Mouse (Mus musculus) ES-Bruce4 (cell line): ENCODE measurements at regions not wholly inside any gene's neighbourhood (a gene's known extent, or its start where the extent isn't known, plus 50 kb on each side); places are given as distances from the start of the nearest gene placed in this dataset.

ENCODE experiments used
- H3K27ac ChIP-seq: 2 replicates; pipeline ENCODE4 v1.5.1; 2012; ENCODE audit warnings: low read length, inconsistent platforms; ENCODE audit not compliant: insufficient read depth
- H3K27me3 ChIP-seq: 2 replicates; pipeline ENCODE4 v1.6.1; 2012; ENCODE audit warnings: mild to moderate bottlenecking, low read length, inconsistent platforms; ENCODE audit not compliant: control insufficient read depth, poor library complexity, insufficient read depth, severe bottlenecking
- H3K36me3 ChIP-seq: 2 replicates; pipeline ENCODE4 v1.6.1; 2012; ENCODE audit warnings: inconsistent platforms, mild to moderate bottlenecking, low read length, moderate library complexity; ENCODE audit not compliant: control insufficient read depth, poor library complexity, insufficient read depth, severe bottlenecking
- H3K4me1 ChIP-seq: one replicate; pipeline ENCODE4 v1.8.1; 2011; ENCODE audit warnings: low read length; ENCODE audit not compliant: control insufficient read depth, insufficient read depth
- H3K4me3 ChIP-seq: 2 replicates; pipeline ENCODE4 v1.5.1; 2011; ENCODE audit warnings: low read depth, mild to moderate bottlenecking, low read length
- H3K9ac ChIP-seq: 2 replicates; pipeline ENCODE4 v1.6.1; 2012; ENCODE audit warnings: low read depth, mild to moderate bottlenecking, inconsistent platforms; ENCODE audit not compliant: poor library complexity, severe bottlenecking
- H3K9me3 ChIP-seq: replicated peaks from 2 replicates; pipeline ENCODE4 v1.6.1; 2012; ENCODE audit warnings: mild to moderate bottlenecking, low read length, inconsistent platforms; ENCODE audit not compliant: control insufficient read depth, poor library complexity, insufficient read depth, severe bottlenecking
- CTCF ChIP-seq: IDR thresholded peaks from one replicate; pipeline ENCODE4 v1.8.1; 2011; ENCODE audit warnings: low read depth, low read length
- EP300 ChIP-seq: IDR thresholded peaks from 2 replicates; pipeline ENCODE4 v1.6.1; 2011; ENCODE audit warnings: low read depth, low read length; ENCODE audit not compliant: insufficient read depth
- POLR2A ChIP-seq: IDR thresholded peaks from one replicate; pipeline ENCODE4 v1.8.1; 2011; ENCODE audit warnings: low read length; ENCODE audit not compliant: insufficient read depth

DNA sequence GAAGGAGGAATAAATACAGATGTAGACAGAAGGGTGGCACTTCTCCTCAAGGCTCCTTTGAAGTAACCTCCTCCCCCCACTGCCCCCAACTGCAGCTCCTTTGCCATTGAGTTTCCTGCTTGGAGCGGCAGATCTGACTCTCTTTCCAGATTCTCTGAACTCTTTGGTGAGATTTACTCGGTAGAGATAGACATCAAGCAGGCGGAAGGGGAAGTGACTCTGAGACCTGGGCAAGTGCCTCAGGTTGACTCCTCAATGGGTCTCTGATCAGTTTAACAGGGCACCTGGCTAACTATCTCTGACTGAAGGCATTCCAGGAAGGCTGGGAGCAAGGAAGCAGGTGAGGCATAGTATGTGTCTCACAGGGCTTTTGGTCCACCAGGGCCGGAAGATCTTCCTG, 73.6 kb upstream of the Pmepa1 start:
- Histone ChIP-seq H3K9ac (no peak overlapping the region), H3K27me3 (no peaks in the 10 kb centered on the region), H3K27ac (no peak overlapping the region), H3K4me1 (peaks cover 2% of the 10 kb centered on the region), H3K36me3 (no peaks in the 10 kb centered on the region), H3K4me3 (no peak overlapping the region), H3K9me3 (no peaks in the 10 kb centered on the region)
- no peak for TF ChIP-seq CTCF
- TF ChIP-seq POLR2A: no peak
- no peak for TF ChIP-seq EP300

GRCm38 (mm10) chr2:173350405-173350804, 74.1 kb upstream of the Pmepa1 start:
- H3K9me3 ChIP-seq: no peaks in the 10 kb centered on the region
- H3K9ac ChIP-seq: no peak overlapping the region
- no peak overlapping the region for H3K27ac ChIP-seq
- peaks cover 2% of the 10 kb centered on the region for H3K4me1 ChIP-seq
- H3K27me3 ChIP-seq: no peaks in the 10 kb centered on the region
- TF ChIP-seq EP300 (no peak), POLR2A (no peak), CTCF (no peak)
- no peaks in the 10 kb centered on the region for H3K36me3 ChIP-seq
- no peak overlapping the region for H3K4me3 ChIP-seq

- Histone ChIP-seq H3K36me3 (no peaks in the 10 kb centered on the region), H3K27me3 (no peaks in the 10 kb centered on the region), H3K4me1 (peaks cover 2% of the 10 kb centered on the region), H3K27ac (no peak overlapping the region), H3K9me3 (no peaks in the 10 kb centered on the region), H3K9ac (no peak overlapping the region), H3K4me3 (no peak overlapping the region)
- no peak for TF ChIP-seq CTCF
- no peak for TF ChIP-seq POLR2A
- TF ChIP-seq EP300: no peak
These were observed 74.5 kb upstream of the Pmepa1 start for GRCm38 (mm10) chr2:173350831-173351230.

DNA sequence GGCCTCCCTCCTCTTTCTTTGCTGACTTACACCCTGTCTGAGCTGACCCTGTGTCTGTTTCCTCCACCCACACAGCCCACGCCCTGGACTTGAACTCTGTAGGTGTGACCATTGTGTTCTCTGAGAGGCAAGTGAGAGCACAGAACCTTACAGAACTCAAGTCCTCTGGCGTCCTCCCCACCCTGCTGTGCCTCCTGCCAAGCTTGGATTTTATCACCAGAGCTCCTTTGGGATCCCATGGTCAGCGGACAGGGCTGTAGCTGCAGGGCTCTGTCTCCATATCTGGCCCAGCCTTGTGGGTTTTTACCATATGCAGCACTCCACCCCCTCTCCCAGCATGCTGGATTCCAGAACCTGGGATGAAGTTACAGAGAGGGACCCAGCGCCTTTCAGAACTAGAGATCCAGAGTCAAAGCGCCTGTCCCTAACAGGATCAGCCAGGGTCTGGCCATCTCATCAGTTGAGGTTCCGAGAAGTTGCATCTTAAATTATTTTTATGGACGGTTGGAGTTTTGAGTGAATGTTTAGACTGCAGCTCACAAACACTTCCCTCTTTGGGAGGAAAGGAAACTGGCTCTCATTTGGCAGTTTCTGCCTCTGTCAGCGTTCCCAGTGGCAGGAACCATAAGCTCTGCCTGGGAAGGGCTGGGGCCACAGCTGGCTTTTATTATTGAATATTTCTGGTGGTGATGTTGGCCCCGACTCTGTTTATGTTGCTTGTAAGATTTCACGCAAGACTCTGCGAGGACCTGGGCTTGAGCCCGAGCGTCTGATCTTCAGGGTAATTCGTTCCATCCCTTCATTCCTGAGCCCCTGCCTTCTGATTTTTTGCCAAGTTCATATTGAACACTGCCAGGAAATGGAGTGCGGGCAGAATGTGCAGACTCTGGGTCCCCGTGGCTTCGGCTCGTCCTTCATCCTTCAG, 75.8 kb upstream of the Pmepa1 start:
- H3K27ac ChIP-seq: no peak overlapping the region
- H3K27me3 ChIP-seq: no peaks in the 10 kb centered on the region
- TF ChIP-seq CTCF (no peak), POLR2A (no peak), EP300 (no peak)
- H3K4me3 ChIP-seq: no peak overlapping the region
- H3K36me3 ChIP-seq: no peaks in the 10 kb centered on the region
- peaks cover 2% of the 10 kb centered on the region for H3K4me1 ChIP-seq
- H3K9ac ChIP-seq: no peak overlapping the region
- H3K9me3 ChIP-seq: no peaks in the 10 kb centered on the region

GRCm38 (mm10) chr2:173352756-173353139, 76.4 kb upstream of the Pmepa1 start:
- Histone ChIP-seq H3K36me3 (no peaks in the 10 kb centered on the region), H3K27me3 (no peaks in the 10 kb centered on the region), H3K9me3 (no peaks in the 10 kb centered on the region), H3K4me3 (no peak overlapping the region), H3K9ac (no peak overlapping the region), H3K27ac (no peak overlapping the region), H3K4me1 (peaks cover 1% of the 10 kb centered on the region)
- no peak for TF ChIP-seq POLR2A
- TF ChIP-seq EP300: no peak
- no peak for TF ChIP-seq CTCF
